Mouse (Mus musculus) MN1 (cell line): ENCODE results near the gene Grip1.

Experiments
- DNase-seq: peaks from one replicate; pipeline ENCODE4 v3.0.0-alpha.2; 2016; ENCODE audit warnings: low spot score

Gene Grip1

GRCm38 (mm10) chr10:119453431-119454105 lies at the start of gene Grip1:
TSS of gene Grip1 (plus strand) at chr10:119453830.
- peak; percentile 60 for DNase-seq

- no peak for DNase-seq
These were observed 48.5 kb upstream of the Grip1 start for GRCm38 (mm10) chr10:119405103-119405502.

GRCm38 (mm10) chr10:119405612-119406011 lies 48.0 kb upstream of the Grip1 start:
- DNase-seq = no peak

- peak; percentile 39 for DNase-seq
These were observed 45.3 kb upstream of the Grip1 start for GRCm38 (mm10) chr10:119408327-119408726.

- no peak for DNase-seq
These were observed 40.4 kb upstream of the Grip1 start for GRCm38 (mm10) chr10:119413238-119413637.

GRCm38 (mm10) chr10:119415106-119415505 lies 38.5 kb upstream of the Grip1 start:
- no peak for DNase-seq

- no peak for DNase-seq
These were observed 32.2 kb upstream of the Grip1 start for GRCm38 (mm10) chr10:119421418-119421817.

GRCm38 (mm10) chr10:119423821-119424534 lies 29.7 kb upstream of the Grip1 start:
- DNase-seq = no peak

- DNase-seq = no peak
These were observed 26.0 kb upstream of the Grip1 start for GRCm38 (mm10) chr10:119427653-119428052.

GRCm38 (mm10) chr10:119428106-119428505 lies 25.5 kb upstream of the Grip1 start:
- no peak for DNase-seq

GRCm38 (mm10) chr10:119430240-119430639 lies 23.4 kb upstream of the Grip1 start:
- no peak for DNase-seq

- DNase-seq = no peak
These were observed 21.8 kb upstream of the Grip1 start for GRCm38 (mm10) chr10:119431801-119432200.

- no peak for DNase-seq
These were observed 17.8 kb upstream of the Grip1 start for GRCm38 (mm10) chr10:119435818-119436217.

GRCm38 (mm10) chr10:119437319-119437718 lies 16.3 kb upstream of the Grip1 start:
- no peak for DNase-seq

GRCm38 (mm10) chr10:119441743-119442142 lies 11.9 kb upstream of the Grip1 start:
- DNase-seq = no peak

GRCm38 (mm10) chr10:119447392-119447914 lies 6.2 kb upstream of the Grip1 start:
- no peak for DNase-seq

- no peak for DNase-seq
These were observed 5.7 kb upstream of the Grip1 start for GRCm38 (mm10) chr10:119447930-119448329.

GRCm38 (mm10) chr10:119452698-119453097 lies 932 bp upstream of the Grip1 start:
- no peak for DNase-seq

- DNase-seq = peak; percentile 55
These were observed 557 bp downstream of the Grip1 start for GRCm38 (mm10) chr10:119454106-119454667.

GRCm38 (mm10) chr10:119454668-119455542 lies 1.3 kb downstream of the Grip1 start:
- DNase-seq = peak; percentile 25

- peak; percentile 29 for DNase-seq
These were observed 1.9 kb downstream of the Grip1 start for GRCm38 (mm10) chr10:119455543-119455940.

GRCm38 (mm10) chr10:119457121-119457520 lies 3.5 kb downstream of the Grip1 start:
- DNase-seq = no peak
